Mouse (Mus musculus) right cerebral cortex, postnatal 4 days (tissue): ENCODE data around the gene Serpina3b.
"Not testable (repeated sequence)": the region's sequence is repeated elsewhere in the genome, so short reads cannot be mapped to it uniquely, and the experiment has no call there.

Experiments used
- DNase-seq: peaks from one replicate; pipeline ENCODE4 v3.0.0-alpha.2; 2022

The Serpina3b gene

DNA sequence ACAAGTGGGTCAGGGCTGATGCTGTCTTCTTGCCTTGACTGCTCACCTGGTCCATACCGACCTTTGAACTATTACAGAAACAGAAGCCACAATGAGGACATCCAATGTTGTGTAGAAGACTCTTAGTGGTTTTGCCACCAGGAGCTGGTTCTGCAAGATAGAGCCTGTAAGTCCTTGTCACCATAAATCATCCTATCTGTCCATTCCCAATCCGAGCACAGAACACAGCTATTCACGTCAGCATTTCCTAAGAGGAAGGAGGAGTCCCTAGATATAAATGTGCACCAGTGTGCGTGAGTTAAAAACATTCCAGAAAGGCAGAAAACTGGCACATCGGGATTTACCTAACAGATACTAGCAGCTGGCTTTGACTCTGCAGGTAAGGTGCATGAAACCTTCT lies at the start of gene Serpina3b:
Serpina3b (plus strand) TSS at position 301 of the 400 bp plus-strand sequence.
- no peak for DNase-seq

DNA sequence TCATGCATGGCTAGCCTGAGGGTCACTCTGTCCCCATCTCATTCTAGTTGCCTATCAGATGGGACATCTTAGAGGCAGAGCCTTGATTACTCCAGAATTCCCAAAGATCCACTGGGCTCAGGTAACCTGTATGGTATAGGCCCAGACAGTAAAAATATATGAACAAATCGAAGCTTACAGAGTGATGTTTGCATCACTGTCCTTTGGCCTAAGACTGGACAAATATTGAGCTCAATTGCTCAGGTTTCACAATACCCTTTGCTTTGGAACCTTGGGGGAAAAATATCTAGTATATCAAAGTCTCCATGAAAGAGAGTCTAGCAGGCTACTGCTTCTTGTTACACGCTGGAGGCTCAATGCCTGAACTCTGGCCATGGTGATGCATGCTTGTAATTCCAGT lies 37.7 kb upstream of the Serpina3b start:
- DNase-seq = no peak

DNA sequence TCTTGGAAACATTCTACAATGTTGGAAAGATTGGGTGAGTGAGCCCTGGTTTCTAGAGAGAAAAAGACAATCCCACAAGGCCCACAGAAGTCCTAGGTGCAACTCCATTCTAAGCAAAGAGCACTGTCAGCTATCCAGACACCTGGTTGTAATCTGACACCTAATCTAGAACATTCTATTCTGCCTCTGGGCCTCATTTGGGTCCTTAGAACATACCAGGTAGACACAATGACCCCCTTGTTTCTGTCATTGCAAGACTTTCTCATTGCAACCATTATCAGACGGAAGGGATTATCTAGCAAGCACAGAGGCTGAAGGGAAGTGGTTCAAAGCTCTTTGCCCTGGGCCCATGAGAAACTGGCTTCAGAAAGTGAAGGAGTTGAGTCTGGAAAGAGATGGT lies 36.5 kb upstream of the Serpina3b start:
- no peak for DNase-seq

DNA sequence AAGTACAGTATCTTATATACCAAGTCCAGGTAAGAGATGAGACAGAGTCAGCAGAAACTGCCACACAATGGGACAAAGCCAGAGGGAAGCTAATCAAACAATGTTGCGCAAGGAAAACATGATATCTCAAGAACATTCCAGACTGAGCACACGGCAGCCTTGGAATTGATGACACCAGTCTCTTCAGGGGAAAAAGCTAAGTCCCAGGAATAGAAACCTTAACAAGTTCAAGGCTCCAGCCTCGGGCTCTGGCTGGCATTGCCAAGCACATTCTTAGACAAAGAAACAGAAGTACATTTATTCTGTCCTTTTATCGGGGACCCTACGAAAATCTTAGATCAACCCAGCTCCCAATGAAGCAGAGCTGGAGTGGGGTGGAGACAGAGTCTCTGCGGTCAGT lies 27.0 kb upstream of the Serpina3b start, which contains the start of gene Serpina5:
Serpina5 (plus strand) TSS at position 346 of the 400 bp plus-strand sequence.
- no peak for DNase-seq

GRCm38 (mm10) chr12:104105847-104106246 lies 21.9 kb upstream of the Serpina3b start:
- DNase-seq = no peak

DNA sequence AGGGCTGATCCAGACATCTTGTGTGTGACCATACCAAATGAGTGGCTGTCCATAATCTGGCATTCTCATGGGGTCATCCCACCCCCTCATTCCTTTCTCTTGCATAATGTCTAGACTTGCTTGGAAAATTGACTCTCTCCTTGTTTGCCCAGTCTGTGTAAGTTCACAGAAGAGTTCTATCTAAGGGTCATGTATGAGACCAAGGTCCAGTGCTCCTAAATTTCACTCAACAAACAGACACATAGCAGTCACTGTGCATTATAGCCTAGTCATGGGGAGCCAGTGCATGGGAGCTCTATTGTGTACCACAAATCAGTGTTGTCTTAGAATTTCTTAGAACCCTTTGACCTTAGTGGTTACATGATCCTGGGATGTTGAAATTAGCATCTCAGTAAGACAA lies 20.9 kb upstream of the Serpina3b start:
- no peak for DNase-seq

DNA sequence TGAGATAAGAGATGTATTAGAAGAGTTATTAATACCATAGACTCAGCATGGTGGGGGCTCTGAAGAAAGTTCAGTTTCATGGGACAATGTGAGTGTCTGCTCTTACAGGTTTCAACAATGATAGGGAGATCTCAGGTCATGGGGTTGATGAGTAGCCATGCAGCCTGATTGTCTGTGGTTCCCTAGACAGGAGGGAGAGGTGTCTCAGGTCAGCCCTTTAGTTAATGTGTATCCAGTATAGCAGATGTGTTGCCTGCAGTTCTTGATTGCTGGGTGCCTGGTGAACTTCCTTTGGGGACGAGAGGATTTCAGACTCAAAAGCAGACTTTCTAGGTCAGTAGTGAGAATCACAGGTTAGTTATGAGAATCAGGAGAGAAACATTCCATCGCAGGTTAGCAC lies 19.3 kb upstream of the Serpina3b start:
- no peak for DNase-seq

DNA sequence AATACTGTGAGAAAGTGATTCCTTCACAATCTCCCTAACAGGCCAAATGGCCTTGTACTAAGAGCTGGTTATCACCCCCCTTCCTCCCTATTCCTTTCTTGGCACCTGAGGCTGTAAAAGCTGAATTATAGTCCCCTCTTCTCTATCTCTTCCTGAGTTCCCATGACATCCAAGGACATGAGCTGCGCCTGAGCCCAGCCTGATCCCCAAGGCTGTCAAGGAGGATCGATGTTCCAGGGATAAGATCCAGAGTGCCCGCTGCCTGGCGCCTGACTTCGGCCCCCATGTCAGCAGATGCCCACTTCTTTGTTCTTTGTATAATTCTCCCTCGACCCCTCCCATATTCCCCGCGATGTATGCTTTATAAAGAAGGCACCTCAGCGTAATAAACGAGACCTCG lies 15.5 kb upstream of the Serpina3b start, which contains the start of gene Serpina3a:
Serpina3a (plus strand) TSS at position 392 of the 400 bp plus-strand sequence.
- not testable (repeated sequence) for DNase-seq

DNA sequence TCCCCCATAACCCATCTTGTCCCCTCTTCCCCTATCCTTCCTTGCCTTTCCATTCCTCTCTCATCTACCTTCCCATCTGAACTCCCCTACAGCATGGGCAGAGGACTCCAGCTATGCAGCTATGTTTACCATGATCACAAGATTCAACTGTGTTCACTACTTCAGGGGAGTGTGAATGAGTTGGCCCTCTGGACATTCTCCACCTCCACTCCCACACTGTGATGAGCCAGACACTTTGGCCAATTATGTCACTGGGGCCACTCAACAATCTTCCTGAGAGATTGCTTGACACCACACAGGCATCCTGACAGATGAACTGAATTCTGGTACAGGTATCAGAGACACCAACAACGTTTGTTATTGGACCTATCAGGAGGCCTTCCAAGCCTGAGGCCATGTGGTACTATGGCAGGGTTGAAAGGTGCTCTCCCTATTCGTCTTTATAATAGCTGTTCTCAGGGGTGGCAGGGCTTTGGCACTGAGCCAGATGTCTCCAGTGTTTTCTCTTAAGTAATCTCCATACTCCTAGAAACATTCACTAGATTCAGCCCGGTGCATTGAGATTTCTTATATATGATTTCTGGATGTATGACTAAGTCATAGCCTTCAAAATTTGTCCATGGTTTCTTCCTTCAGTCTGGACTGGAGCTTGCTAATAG lies 12.7 kb upstream of the Serpina3b start:
- DNase-seq = no peak

DNA sequence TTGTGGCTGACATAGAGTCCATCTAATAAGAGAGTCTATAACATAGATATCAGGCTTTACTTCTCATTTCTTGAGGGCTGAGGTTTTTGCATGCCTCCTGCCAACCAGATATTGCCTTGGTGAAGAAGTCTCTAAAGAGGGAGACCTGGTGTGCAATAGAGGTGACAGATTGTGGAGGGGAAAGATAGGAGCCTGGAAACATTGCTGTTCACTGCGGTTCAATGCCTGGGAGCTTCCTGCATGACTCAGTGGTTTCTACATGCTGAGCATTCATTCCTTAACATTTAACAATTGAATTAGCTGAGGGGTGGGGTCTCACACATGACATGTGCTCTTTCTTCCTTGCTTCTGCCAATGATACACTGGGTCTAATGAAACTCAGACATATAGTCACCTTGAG lies 4.7 kb upstream of the Serpina3b start:
- no peak for DNase-seq

DNA sequence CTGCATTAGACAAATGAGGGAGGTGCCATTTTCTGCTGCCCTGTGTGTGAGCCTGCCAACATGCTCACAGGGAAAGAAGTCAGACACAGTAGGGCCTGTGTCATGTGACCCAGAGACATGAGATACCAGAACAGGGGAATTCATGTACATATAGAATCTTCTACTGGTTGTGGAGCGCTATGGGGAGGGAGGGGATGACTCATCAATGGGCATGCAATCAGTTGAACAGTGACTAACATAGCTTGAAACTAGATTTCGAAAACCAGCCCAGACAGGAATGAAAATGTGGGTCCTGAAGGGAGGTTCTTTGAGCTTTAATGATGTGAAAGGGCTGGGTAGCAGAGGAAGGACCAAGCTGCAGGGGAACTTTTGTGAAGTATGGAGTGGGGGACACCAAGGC lies 3.8 kb upstream of the Serpina3b start:
- DNase-seq = no peak

- no peak for DNase-seq
Measured at GRCm38 (mm10) chr12:104125021-104125560, 2.7 kb upstream of the Serpina3b start.

DNA sequence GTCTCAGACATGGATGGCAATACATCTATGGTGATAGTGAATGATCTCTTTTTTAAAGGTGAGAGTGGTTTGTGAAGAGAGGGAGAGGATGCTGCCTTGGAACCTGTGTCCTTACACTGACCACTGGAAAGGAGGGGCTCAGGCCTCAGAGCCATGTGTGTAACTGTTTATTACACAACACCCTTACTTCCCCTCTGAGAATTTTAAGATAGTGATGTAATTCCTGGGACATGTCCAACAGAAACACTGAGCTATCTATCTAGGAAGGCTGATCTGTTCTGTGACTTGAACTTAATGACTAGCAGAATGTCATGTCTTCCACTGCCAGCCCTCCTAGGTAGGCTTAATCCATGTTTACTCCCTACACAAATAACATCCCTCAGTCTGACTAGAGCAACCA lies 3.2 kb downstream of the Serpina3b start:
- DNase-seq = no peak

- DNase-seq = no peak
Measured at GRCm38 (mm10) chr12:104138216-104138615, 10.4 kb downstream of the Serpina3b start.

DNA sequence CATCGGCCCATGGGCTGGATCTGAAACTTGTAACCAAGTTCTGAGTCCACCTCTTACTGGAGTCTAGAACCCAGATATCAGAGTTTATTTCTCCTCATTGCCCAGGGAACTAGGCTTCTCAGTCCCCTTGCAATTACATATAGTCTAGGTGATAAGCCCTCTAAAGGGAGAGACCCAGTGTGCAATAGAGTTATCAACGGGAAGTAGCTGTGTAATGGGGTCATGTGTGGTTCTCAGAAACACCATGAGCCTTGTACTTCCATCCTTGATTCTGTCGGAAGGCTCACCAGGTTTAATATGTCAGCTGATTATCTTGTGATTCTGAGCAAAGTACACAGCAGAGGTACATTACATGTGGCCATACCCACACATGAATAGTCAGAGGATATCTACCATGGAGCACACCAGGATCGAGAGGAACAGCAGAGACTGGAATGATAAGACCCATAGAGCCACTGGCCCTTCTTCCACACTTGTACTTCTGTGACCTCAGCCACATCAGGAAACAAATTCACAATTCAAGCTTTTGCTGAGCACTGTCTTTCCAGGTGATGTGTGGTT lies 12.8 kb downstream of the Serpina3b start:
- DNase-seq = no peak

DNA sequence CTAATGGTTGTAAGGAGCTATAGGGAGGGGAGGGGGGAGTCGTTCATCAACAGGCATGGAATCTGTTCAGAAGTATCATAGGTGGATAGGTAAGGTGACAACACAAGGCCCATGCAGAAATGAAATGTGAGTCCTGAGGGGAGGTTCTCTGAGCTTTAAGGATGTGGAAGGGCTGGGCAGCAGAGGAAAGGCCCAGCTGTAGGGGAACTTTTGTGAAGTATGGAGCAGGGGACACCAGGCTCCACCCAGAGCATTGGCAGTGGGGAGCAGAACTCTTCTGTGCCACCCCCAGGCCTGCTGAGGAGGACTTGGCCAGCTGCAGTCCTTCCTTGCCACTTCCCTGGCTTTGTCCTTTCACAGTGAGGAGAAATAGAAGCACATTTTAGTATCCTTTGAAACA lies 13.7 kb downstream of the Serpina3b start:
- DNase-seq = no peak

GRCm38 (mm10) chr12:104142427-104142826 lies 14.6 kb downstream of the Serpina3b start:
- DNase-seq = no peak

DNA sequence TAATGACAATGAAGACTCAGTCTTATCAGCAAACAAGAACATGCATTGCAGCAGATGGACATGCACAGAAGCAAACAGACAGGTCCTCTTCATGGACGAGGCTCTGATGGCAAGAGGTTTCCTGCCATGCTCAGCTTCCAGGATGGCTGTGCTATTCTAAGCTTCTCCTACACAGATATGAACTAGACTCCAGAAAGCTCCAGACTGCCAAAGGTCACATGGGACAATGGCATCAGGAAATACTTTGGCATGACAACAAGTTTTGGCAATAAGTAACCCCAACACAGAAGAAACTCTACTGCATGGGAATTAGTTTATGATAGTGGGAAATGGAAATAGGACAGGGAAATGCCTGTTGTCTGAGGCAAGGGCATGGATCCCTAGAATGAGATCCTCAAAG lies 15.5 kb downstream of the Serpina3b start:
- DNase-seq = no peak

- DNase-seq = no peak
Measured at GRCm38 (mm10) chr12:104145571-104145970, 17.8 kb downstream of the Serpina3b start.

DNA sequence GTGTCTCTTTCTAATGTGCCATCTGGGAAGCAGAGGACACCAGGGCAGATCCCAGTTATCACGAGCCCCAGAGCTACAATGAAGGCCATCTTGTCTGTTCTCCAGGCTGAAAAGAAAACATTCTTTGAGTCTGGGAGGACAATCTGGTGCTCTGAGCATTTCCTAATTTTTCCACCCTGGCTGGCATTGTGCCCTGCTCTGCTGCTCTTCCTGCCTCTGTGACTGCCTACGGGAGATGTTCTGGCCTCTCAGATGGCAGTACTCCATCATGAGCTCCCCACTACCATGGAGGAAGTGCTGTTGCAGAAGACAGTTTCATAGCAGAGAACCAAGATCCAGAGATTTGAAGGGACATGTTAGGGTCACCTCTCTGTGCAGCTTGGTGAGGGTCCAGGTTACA lies 24.2 kb downstream of the Serpina3b start:
- no peak for DNase-seq

GRCm38 (mm10) chr12:104153041-104153645 lies 25.3 kb downstream of the Serpina3b start:
- DNase-seq = no peak

DNA sequence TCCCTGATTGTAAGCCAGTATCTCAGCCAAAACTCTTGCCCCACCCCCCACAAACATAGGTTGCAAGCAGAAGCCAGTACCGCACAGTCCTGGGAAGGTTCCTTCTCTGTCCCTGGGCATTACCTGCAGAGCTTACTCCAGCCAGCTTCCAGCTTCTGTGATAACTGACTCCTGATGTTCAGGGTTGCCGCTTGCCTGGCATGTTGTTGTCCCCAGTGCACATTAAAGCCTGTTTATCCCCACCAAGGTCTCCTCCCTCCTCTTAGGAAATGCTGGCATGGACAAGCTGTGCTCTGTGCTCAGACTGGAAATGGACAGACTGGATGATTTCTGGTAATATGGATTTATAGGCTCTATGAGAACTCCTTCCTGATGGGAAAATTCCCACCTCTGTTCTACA lies 25.9 kb downstream of the Serpina3b start, which contains the start of gene Serpina3c:
Serpina3c (minus strand) TSS at position 215 of the 400 bp plus-strand sequence.
- DNase-seq = no peak

DNA sequence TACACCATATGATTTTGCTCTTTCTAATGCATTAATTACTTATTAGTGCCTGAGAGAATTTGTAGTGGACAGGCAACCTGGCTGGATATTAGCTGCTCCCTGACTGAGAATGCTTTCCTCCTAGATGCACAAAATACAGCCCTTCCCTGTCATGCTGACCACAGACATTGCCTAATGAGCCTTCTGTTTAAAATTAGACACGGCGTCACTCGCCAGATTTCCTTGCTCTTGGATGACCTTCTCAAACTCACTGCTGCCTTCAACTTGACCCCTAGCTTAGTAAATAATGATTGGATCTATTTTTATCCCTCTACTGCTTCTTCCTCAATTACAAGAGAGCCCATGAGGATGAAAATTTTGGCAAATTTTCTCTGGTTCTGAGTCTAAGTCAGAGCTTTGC lies 47.0 kb downstream of the Serpina3b start:
- DNase-seq = no peak

- no peak for DNase-seq
Measured at GRCm38 (mm10) chr12:104175636-104176035, 47.8 kb downstream of the Serpina3b start.
